Mouse (Mus musculus) v-Abl transformed pro-B cells (cell line): ENCODE data around the gene Cdc6.

Experiments
- in situ Hi-C, 2 experiments: fragments of 400-800 bp; cut with MboI; formaldehyde crosslinking; loops; one replicate each; pipeline ENCODE4 v1.15.1; 2025; ENCODE audit not compliant: unreplicated experiment in 2 of 2

The Cdc6 gene

DNA sequence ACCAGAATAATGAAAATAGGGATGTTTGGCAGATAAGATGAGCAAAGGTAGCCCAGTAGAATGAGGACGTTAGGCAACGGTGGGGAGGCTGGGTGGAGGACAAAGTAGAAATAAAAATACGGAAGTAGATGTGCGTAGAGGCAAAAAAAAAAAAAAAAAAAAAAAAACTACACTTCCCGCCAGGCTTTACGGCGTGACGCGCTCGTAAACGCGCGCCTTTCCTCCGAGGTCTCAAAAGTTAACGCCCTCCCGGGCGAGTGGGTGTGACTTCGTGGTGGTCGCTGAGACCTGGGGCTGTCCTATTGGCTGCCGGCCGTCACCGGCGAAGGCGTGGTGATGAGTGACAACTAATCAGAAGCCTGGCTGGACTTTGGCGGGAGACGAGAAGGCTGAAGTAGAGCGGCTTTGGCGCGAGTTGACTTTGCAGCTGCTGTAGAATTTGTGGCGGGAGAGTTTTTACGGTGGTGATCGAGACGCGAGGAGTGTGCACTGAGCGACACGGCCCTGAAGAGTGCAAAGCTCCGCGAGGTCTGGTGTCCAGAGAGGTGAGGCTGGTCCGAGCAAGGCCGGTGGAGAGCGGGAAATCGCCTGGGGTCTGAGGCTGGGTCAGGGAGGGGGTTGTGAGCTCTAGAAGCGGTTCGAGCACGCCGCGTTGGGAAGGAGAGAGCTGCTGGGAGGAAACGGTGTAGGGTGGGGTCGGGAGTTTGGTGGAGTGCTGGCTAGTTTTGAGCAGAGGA is at the start of gene Cdc6:
Gene Cdc6, plus strand, starts transcription at position 365 of the 737 bp plus-strand sequence.
- in situ Hi-C loops = no loop called here

DNA sequence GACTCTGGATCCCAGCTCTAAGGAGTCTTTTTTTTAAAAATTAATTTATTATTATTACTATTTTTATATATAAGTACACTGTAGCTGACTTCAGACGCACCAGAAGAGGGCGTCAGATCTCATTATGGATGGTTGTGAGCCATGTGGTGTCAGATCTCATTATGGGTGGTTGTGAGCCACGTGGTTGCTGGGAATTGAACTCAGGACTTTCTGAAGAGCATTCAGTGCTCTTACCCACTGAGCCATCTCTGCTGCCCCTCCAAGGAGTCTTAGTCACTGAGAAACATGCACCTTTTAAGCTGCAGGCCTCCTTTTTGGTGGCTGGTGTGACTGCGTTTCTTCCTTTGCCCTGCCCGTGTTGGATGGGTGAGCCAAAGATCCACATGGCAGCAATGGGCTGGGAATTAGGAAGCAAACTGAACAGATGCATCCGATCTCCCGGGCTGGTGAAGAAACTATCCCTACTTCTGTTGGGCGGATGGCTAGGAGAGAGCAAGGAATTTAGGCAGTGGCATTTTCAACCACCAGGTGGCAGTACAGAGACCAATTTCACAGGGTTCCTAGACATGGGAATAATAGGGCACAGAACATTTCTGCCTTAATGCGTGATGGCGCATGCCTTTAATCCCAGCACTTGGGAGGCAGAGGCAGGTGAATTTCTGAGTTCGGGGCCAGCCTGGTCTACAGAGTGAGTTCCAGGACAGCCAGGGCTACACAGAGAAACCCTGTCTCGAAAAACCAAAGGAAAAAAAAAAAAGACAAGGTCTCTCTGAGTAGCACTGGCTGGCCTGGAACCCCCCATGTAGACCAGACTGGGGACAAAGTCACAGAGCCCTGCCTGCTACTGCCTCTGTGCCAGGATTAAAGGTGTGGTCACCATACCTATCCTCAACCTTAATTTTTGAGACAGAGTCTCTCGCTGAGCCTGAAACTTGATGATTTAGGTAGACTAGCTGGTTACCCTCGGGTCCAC is 48.6 kb upstream of the Cdc6 start:
- in situ Hi-C loops = no loop called here

DNA sequence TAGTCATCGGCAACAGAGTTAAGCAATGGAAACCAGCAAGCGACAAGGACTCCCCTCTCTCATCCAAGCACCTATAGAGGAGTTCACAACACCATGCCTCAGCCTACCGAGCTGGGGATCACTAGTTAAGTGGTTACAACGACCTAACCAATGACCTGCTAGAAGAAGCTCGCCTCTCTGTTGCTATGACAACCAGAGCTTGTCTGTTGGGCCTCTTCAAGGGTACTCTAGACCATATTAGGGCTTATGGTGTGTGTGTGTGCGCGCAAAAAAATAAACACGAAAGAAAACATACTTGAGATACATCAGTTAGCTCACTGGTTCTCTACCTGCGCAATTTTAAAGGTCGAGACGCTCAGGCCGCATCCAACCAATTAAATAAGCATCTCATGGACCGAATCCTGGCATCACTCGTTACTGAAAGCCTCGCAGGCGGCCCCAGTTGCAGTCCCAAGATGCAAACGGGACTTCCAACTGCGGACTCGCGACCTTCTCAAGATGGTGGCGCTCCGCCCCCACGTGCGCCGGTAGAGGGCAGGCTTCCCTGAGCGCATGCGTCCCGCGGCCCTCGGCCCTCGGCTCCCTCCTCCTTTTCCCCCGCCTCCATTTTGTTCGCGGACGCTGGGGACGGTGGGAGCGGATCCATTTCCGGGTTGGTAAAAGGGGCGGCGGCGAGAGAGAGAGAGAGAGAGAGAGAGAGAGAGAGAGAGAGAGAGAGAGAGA is 44.4 kb upstream of the Cdc6 start, which contains the start of gene Wipf2:
Gene Wipf2, plus strand, starts transcription at position 611 of the 723 bp plus-strand sequence.
- in situ Hi-C loops = loop anchor here (5.0 kb wide), 1 partner anchor 39 kb away; no protein-coding TSS in a partner anchor

DNA sequence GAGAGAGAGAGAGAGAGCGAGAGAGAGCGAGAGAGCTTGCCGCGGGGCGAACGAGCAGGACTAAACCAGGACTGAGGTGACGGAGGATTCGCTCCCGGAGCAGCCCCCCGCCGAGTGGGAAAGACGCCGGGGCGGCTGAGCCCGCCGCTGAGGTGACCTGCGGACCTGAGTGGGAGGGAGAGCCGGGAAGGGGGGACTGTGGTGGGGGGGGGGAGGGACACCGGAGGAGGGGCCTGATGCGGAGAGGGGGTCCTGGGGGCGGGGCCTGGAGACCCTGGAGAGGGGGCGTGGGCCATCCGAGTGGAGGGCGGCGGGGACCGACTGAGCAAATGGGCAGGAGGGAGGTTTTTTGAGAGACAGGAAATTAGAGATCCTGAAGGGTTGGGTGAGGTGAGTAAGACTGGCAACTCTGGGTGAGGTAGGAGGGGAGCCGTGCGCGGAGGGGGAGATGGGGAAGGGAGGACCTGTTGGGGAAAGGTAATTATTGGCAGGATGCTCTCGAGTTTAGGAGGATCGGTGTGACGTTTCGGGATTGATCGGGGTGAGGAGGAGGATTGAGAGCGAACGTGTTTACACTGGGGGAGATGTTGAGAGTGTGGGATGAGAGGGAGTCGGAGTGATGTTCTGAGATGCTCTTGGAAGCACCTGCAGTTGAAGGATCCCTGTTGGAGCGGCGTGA is 43.7 kb upstream of the Cdc6 start:
- in situ Hi-C loops = loop anchor here (5.0 kb wide), 1 partner anchor 38 kb away; no protein-coding TSS in a partner anchor

DNA sequence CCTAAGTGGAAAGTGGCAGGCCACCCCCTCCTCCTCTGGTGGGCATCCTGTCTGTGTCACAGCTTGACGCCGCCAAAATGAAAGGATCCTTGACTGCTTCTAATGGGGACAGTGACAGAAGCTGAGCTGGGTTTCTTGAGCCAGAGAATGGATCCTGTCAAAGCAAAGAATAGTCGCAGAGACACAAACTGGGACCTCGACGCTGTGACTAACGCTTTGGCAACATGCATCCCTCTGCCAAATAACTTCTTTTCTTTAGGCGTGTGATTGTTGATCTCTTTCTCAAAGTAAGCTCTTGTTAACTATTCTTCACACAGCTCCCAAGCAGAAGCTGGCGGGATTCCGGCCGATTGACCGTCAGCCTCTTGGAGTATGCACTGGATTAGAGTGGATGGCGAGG is 40.3 kb upstream of the Cdc6 start:
- in situ Hi-C loops = no loop called here

DNA sequence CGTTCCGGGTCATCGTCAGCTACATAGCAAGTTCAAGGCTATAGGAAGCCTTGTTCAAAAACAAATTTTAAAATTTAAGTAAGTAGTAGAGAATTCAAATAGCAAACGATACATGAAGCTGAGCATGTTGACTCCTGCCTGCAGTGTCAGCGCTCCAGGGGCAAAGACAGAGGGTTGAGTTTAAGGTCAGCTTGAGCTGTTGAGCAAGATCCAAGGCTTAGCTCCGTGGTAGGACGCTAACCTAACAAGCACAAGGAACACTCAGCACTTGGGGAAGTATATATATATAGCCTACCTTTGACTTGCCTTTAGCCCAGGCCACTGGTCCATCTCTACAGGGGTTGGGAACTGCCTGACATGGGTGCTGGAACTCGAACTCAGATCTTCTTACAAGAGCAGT is 37.7 kb upstream of the Cdc6 start:
- in situ Hi-C loops = no loop called here

DNA sequence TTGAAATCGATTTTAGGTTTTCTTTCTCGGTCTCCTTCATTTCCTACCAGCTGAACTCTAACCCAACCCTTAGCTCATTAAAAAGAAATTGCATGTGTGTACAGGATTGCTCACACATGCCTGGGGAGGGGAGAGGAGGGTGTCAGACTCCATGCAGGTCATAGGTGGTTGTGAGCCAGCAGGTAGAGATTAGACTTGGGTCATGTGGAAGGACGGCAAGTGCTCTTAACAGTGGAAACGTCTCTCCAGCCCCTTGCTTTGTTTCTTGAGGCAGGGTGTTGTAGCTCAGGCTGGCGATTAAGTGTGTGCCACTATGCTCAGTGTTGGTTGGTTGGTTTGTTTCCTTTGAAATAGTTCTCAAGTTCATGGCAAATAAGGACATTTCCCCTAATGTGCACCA is 36.8 kb upstream of the Cdc6 start:
- in situ Hi-C loops = no loop called here

DNA sequence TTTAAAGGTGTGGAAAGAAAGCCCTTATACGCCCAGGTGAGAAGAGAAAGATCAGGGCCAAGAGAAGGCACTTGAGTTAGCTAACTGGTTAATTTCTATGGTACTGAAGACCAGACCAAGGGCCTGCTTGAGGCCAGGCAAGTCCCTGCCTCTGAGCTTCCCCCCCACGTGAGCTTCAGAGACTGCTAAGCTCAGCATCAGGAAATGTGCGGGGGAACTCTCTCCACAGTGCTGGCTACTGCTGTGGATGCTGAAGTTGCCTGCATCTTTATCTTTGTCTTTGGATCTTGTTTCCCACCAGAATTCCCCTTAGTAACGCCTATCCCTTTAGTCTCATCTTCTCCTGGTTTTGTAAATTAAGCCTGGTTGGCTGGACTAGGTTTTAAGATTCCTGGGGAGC is 36.2 kb upstream of the Cdc6 start:
- in situ Hi-C loops = no loop called here

DNA sequence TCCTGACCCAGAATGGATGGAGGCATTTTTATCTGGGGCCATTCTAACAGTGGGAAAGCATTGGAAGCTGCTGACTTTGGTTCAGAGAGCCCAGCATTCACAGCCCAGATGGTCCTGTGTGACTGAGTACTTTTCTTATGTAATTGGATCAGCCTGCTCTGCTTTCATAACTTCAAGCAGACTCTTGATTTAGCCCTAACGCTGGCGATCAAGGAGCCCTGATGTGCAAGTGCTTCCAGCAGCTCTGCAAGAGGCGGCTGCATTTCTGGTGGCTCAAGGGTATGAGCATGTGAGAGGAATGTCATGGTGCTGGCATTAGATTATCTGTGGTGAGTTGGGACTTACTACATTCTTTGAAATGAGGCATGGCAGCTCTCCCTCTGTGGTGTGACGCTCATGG is 35.6 kb upstream of the Cdc6 start:
- in situ Hi-C loops = no loop called here

DNA sequence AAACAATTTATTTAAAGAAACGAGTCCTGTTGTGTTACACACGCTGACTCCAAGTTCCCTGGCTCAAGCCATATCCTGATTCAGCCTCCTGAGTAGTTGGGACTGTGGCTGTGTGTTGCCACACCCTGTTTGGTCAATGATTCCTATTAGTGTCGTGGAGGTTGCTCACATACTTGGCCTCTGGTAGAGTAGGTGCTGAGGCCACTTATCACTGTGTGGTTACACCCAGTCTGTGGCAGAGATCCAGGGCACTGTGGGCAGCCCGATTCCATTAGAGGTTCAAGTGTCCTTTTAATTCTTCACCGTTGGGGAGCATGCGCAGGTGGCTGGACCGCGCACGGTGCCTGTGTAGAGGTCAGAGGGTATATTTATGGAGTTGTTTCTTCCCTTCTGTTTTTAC is 33.7 kb upstream of the Cdc6 start:
- in situ Hi-C loops = no loop called here

DNA sequence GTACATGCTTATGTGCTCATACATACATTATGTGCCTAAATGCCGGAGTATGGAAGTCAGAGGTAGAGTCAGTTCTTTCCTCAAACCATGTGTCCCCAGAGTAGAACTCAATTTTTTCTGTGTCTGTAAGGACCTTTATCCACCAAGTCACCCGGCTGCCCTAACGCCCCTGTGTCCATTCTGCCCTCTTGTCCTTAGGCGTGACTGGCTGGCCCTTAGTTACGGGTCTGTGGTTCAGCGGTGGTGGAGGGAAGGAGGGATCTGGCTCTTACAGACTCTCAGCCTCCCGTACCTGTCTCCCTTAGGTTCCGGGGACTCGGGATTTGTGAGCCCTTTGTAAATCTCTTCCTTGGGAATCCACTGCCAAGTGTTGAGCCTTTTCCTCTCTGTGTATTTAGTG is 30.6 kb upstream of the Cdc6 start:
- in situ Hi-C loops = no loop called here

DNA sequence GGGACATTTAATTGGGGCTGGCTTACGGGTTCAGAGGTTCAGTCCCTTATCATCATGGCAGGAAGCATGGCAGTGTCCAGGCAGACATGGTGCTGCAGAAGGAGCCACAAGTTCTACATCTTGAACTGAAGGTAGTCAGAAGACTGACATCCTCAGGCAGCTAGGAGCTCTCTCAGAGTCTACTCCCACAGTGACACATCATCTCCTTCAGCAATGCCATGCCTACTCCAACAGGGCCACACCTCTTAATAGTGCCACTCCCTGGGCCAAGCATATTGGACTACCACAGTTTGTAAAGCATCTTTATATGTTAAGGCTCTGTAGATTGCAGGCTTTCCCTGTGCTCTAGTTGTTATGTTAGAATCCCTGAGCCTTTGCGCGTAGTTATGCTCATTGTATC is 19.9 kb upstream of the Cdc6 start:
- in situ Hi-C loops = no loop called here

DNA sequence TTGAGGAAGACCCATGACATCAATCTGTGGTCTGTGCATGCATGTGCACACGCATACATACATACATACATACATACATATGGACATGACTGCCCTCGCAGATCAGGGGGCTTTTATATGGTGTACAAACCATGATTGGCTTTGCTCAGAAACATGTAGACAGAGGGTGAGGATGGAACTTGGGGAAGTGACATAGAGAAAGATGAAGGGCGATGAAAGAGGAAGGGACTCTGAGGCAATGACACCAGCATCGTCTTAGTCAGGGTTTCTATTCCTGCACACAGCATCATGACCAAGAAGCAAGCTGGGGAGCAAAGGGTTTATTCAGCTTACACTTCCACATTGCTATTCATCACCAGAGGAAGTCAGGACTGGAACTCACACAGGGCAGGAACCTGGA is 18.5 kb upstream of the Cdc6 start:
- in situ Hi-C loops = no loop called here

DNA sequence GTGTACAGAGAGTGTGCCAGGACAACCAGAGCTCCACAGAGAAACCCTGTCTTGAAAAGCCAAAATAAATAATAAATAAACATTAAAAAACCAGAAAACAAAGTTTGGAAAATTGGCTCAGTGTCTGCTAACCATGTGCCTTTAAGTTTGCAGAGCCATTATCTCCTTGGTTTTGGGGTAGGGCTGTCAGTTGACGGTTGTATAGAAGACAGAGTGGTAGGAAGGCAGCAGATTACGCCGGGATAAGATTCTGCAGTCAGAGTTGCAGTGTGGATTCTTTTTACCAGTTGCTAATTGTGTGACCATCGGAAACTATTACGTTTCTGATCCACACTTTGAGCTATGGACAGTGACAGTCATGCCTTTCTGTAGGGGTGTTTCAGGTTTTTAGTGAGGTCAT is 17.6 kb upstream of the Cdc6 start:
- in situ Hi-C loops = no loop called here

DNA sequence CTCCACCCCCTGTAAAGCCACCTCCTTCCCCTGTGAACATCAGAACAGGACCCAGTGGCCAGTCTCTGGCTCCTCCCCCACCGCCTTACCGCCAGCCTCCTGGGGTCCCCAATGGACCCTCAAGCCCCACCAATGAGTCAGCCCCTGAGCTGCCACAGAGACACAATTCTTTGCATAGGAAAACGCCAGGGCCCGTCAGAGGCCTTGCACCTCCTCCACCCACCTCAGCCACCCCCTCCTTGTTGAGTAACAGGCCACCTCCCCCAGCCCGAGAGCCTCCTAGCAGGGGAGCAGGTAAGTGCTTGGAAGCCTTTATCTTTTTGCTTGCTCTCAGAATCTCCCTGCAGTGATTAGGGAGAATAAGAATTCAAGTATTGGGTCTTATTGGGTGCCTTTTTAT is 15.2 kb upstream of the Cdc6 start:
- in situ Hi-C loops = no loop called here

DNA sequence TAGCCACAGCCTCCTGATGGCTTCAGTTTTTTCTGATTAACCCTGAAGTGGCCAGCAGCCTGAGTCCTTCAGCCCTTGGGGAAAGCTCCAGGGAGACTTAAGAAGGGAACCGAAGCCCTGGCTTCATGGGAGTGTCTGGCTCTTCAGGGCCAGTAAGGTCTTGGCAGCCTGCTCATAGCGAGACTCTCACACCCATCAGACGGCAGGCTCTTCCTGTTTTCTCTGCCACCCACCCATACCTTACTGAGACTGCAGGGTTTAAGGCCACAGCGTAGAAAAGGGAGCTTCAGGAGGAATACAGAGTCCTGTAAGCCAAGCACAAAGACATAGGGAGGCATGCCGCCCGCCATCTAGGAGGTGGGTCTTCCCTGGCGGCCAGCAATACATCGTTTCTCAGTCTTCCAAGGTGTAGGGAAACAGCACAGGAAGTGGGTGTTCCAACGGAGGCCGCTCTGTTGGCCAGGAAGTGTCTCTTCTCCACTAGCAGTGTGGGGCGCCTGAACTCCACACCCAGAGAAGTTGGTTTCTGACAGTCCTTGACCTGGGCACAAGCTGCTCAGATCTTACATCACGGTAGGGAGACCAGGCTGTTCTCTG is 7.0 kb upstream of the Cdc6 start:
- in situ Hi-C loops = loop anchor here (5.0 kb wide), 1 partner anchor 38 kb away; the partner anchor contains the start of gene Wipf2 (in 2 of the 2)

DNA sequence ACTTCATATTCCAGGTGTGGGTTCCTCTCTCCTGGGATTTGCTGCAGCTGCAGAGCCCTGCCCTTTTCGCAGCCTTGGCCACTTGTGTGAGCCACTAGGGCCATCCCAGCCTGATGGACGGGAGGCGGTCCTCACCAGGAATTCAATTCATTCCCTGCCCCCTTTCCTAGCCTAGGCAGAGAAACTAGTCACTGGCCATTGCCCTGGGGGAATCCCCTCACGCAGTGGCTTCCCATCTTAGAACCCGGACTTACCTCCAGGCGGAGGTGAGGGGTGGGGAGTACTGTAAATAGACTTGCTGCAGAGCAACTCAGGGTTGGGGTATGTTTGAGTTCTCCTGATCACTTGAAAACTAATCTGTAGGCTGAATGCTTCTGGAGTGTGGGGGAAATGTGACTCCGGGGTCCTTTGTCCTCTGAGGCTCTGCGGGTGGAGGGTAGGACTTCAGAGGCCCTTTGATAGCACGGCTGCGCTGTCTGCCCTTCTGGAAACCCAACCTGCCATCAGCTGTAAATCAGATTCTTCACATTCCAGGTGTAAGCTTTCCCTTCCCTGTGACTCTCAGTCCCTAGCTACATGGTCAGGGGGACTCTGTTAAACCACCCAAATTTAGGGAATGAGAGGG is 4.9 kb upstream of the Cdc6 start:
- in situ Hi-C loops = loop anchor here (5.0 kb wide), 1 partner anchor 40 kb away; the partner anchor contains the start of gene Wipf2 (in 2 of the 2)

DNA sequence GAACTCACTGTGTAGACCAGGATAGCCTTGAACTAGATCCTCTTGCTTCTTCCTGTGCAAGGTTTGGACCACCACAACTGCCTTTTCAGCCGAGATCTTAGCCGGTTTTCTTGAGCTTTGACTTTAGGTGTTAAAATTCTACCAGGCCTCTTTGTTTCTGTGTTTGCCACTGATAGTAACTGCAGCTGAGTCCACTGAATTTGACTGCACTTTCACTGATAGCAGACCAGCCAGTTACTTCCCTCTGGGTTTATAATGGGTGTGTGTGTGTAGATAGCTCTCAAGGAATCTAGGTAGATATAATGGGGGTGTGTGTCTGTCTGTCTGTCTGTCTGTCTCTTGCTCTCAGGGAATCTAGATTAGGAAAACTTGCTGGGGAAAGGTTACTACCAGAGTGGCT is 3.0 kb upstream of the Cdc6 start:
- in situ Hi-C loops = loop anchor here (5.0 kb wide), 1 partner anchor 42 kb away; the partner anchor contains the start of gene Wipf2 (in 2 of the 2)

DNA sequence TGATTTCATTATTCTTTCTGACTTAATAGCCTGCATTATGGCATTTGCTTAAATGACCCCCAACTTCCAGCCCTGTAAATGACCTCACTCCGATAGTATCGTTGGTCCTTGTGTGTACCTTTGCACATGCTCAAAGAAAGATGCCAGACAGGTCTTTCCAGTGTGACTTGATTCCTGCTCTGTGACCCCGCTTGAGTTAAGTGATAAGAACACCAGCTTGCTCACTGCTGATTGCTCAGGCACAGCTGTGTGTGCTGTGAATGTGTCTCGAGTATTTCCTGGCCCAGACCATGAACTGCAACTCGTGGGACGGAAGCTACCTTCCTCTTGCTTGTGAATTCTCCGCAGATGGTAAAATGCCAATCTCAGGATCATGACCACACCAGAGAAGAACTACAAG is 2.6 kb upstream of the Cdc6 start:
- in situ Hi-C loops = no loop called here
